In genomic region chr5:64819390-64819789, GRCm38 (mm10) we compare ENCODE assay signal across 14 mouse cellular contexts. TPM values are rescaled to one million over a fixed set of nuclear protein-coding genes. Genes with fewer than 3 reads are reported as not detected.
DNase-seq lines count a peak whose midpoint lies in the region; ATAC-seq and TF ChIP-seq lines count a peak whose summit lies in the region.
"Had no signal": no experiment of that assay in that cellular context is flagged by ENCODE, and none has a peak within 500 bp of the region (broad histone marks: within the 10 kb centered on the region; RNA-seq: fewer than 3 reads in every experiment).

No protein-coding gene starts in this region.

- H3K4me2 ChIP-seq in forebrain, embryonic 11.5 days (ENCODE audit: low read depth, low read length, severe bottlenecking) = no peak overlapping the region
- H3K4me2 ChIP-seq in midbrain, postnatal 0 days (ENCODE audit: low read depth, low read length, poor library complexity, severe bottlenecking) = no peak overlapping the region
- H3K4me2 ChIP-seq in hindbrain, embryonic 13.5 days = no peak overlapping the region
- H3K4me2 ChIP-seq: forebrain, embryonic 13.5 days; hindbrain, embryonic 14.5 days; neural tube, embryonic 12.5 days had no signal

- no peaks in the 10 kb centered on the region for H3K4me1 ChIP-seq in forebrain, embryonic 11.5 days (replicated peaks; ENCODE audit: control insufficient read depth, insufficient read depth, low read length)
- peaks cover 5% of the 10 kb centered on the region; the same call in 1 of the 2 replicates for H3K4me1 ChIP-seq in forebrain, embryonic 10.5 days
- no peaks in the 10 kb centered on the region for H3K4me1 ChIP-seq in midbrain, postnatal 0 days (ENCODE audit: insufficient read depth, low read length)
- H3K4me1 ChIP-seq in hindbrain, embryonic 13.5 days (replicated peaks) = 0 out of 2 replicates have a peak, but pooled peaks cover 5% of the 10 kb centered on the region
- H3K4me1 ChIP-seq: neural tube, embryonic 12.5 days had no signal

- ATAC-seq in forebrain, embryonic 11.5 days (replicated peaks; ENCODE audit: low FRiP score) = no peak
- peak; percentile 87 for ATAC-seq in megakaryocyte, adult 5-6 weeks (ENCODE audit: poor library complexity, severe bottlenecking)
- no peak for ATAC-seq in midbrain, postnatal 0 days (ENCODE audit: low FRiP score)
- ATAC-seq in hindbrain, embryonic 13.5 days (ENCODE audit: low FRiP score) = no peak
- ATAC-seq: forebrain, embryonic 13.5 days had no signal

- WGBS in forebrain, embryonic 11.5 days = 91% methylated on average over 6 of the region's 6 CpGs
- 91% methylated on average over 6 of the region's 6 CpGs for WGBS in forebrain, embryonic 10.5 days
- WGBS in midbrain, postnatal 0 days = 89% methylated on average over 6 of the region's 6 CpGs
- 93% methylated on average over 6 of the region's 6 CpGs for WGBS in hindbrain, embryonic 13.5 days

- no peaks in the 10 kb centered on the region for H3K27me3 ChIP-seq in forebrain, embryonic 11.5 days (ENCODE audit: control insufficient read depth, insufficient read depth, low read length)
- H3K27me3 ChIP-seq in forebrain, embryonic 10.5 days (ENCODE audit: poor library complexity, severe bottlenecking) = no peaks in the 10 kb centered on the region
- no peaks in the 10 kb centered on the region for H3K27me3 ChIP-seq in midbrain, postnatal 0 days (ENCODE audit: insufficient read depth, low read length)
- H3K27me3 ChIP-seq in hindbrain, embryonic 13.5 days = no peaks in the 10 kb centered on the region
- H3K27me3 ChIP-seq: forebrain, embryonic 13.5 days; megakaryocyte, embryonic 14.5 days; neural tube, embryonic 12.5 days had no signal

- TF ChIP-seq CTCF in midbrain, postnatal 0 days (IDR thresholded peaks at IDR 0.05) = no peak

- peaks cover 12% of the 10 kb centered on the region for H3K36me3 ChIP-seq in forebrain, embryonic 11.5 days (ENCODE audit: control insufficient read depth, insufficient read depth, low read length)
- peaks cover 97% of the 10 kb centered on the region for H3K36me3 ChIP-seq in forebrain, embryonic 10.5 days (replicated peaks)
- peaks cover 20% of the 10 kb centered on the region for H3K36me3 ChIP-seq in midbrain, postnatal 0 days (ENCODE audit: insufficient read depth, low read length)
- H3K36me3 ChIP-seq in hindbrain, embryonic 13.5 days = peaks cover 48% of the 10 kb centered on the region

- H3K27ac ChIP-seq in forebrain, embryonic 11.5 days (ENCODE audit: low read depth, low read length) = no peak overlapping the region
- no peak overlapping the region for H3K27ac ChIP-seq in forebrain, embryonic 10.5 days
- H3K27ac ChIP-seq in midbrain, postnatal 0 days (ENCODE audit: low read depth, low read length) = no peak overlapping the region
- H3K27ac ChIP-seq in hindbrain, embryonic 13.5 days = no peak overlapping the region
- H3K27ac ChIP-seq: forebrain, embryonic 13.5 days; hindbrain, embryonic 14.5 days; neural tube, embryonic 12.5 days had no signal

- no peak overlapping the region for H3K4me3 ChIP-seq in forebrain, embryonic 11.5 days (ENCODE audit: low read depth, low read length)
- H3K4me3 ChIP-seq in forebrain, embryonic 10.5 days = no peak overlapping the region
- H3K4me3 ChIP-seq in midbrain, postnatal 0 days (ENCODE audit: low read depth, low read length) = no peak overlapping the region
- H3K4me3 ChIP-seq in hindbrain, embryonic 13.5 days = no peak overlapping the region
- H3K4me3 ChIP-seq: forebrain, embryonic 13.5 days; megakaryocyte, embryonic 14.5 days; neural tube, embryonic 12.5 days had no signal

- H3K9ac ChIP-seq in forebrain, embryonic 11.5 days (ENCODE audit: low read length) = no peak overlapping the region
- H3K9ac ChIP-seq in midbrain, postnatal 0 days (replicated peaks; ENCODE audit: low read length, poor library complexity, severe bottlenecking) = no peak overlapping the region
- H3K9ac ChIP-seq in hindbrain, embryonic 13.5 days = no peak overlapping the region
- H3K9ac ChIP-seq: forebrain, embryonic 13.5 days; hindbrain, embryonic 14.5 days; neural tube, embryonic 12.5 days had no signal

- H3K9me3 ChIP-seq in forebrain, embryonic 11.5 days (ENCODE audit: control insufficient read depth, low read length) = no peaks in the 10 kb centered on the region
- no peaks in the 10 kb centered on the region for H3K9me3 ChIP-seq in forebrain, embryonic 10.5 days
- no peaks in the 10 kb centered on the region for H3K9me3 ChIP-seq in midbrain, postnatal 0 days (ENCODE audit: low read length)
- H3K9me3 ChIP-seq in hindbrain, embryonic 13.5 days = no peaks in the 10 kb centered on the region
- H3K9me3 ChIP-seq: forebrain, embryonic 13.5 days; megakaryocyte, embryonic 14.5 days; neural tube, embryonic 12.5 days had no signal

- peak; percentile 18 for DNase-seq in forebrain, embryonic 11.5 days (ENCODE audit: low spot score)
- no peak for DNase-seq in forebrain, embryonic 10.5 days (ENCODE audit: extremely low spot score, low spot score)
- peak; percentile 56 for DNase-seq in ZHBTc4 (ENCODE audit: low read depth, low spot score)
- peak; percentile 64 to 82 for DNase-seq in thymus, adult 18-20 months
- no peak for DNase-seq in midbrain, postnatal 0 days (ENCODE audit: low spot score)
- no peak for DNase-seq in layer of hippocampus, postnatal 25 days (ENCODE audit: extremely low spot score in 1 of 2, low spot score in 1 of 2)
- DNase-seq: embryo, embryonic 11 days; right cerebral cortex, postnatal 14 days had no signal

RNA-seq across cellular contexts. Expression of gene Klf3, which starts 16.2 kb away (rescaled TPM):
- 39.4 and 40.9 TPM in 2 replicates for polyA plus RNA-seq in forebrain, embryonic 11.5 days (2014; fragmentation: Nextera tagmentation; extraction: Ambion mirVana)
- 43.0 and 50.0 TPM in 2 replicates for polyA plus RNA-seq in forebrain, embryonic 10.5 days (2016; fragmentation: Nextera tagmentation; extraction: Ambion mirVana)
- total RNA-seq in megakaryocyte, adult 5-6 weeks (2015) = 114 and 119 TPM in 2 replicates
- 43.4 and 55.4 TPM in 2 replicates for total RNA-seq in megakaryocyte, adult 5-6 weeks (2017)
- total RNA-seq in midbrain, postnatal 0 days (2014; rRNA removed) = 12.3 and 14.9 TPM in 2 replicates
- polyA plus RNA-seq in midbrain, postnatal 0 days (2015; fragmentation: Nextera tagmentation; extraction: Ambion mirVana) = 26.7 and 28.9 TPM in 2 replicates
- 10 to 100 TPM; 50.0 to 56.1 TPM for total RNA-seq in layer of hippocampus, postnatal 25 days (2021)
- polyA plus RNA-seq in hindbrain, embryonic 13.5 days (2015; fragmentation: Nextera tagmentation; extraction: Ambion mirVana) = 24.7 and 26.2 TPM in 2 replicates

Comparison
In these comparisons a context has a peak if more than half of its experiments do, and no peak if none do; other contexts are left out.
1. DNase-seq: peak in forebrain, embryonic 11.5 days (single experiment), ZHBTc4 (single experiment) and thymus, adult 18-20 months (2 of 2); none in forebrain, embryonic 10.5 days (single experiment), midbrain, postnatal 0 days (single experiment) and layer of hippocampus, postnatal 25 days (0 of 2).